Mouse (Mus musculus): ENCODE data around the gene Acvr1. TPM values are rescaled to one million over a fixed set of nuclear protein-coding genes. Genes with fewer than 3 reads are reported as not detected.

The Acvr1 gene
- polyA plus RNA-seq, 1 experiment from 2014 or later = 7.0 TPM

GRCm38 (mm10) chr2:58425436-58426004, 141.4 kb downstream of the Acvr1 start:
- no peak for ATAC-seq (ENCODE audit: insufficient read depth, low FRiP score, low read depth)
- Histone ChIP-seq H3K27me3 (replicated peaks) (no peaks in the 10 kb centered on the region), H3K9me3 (no peaks in the 10 kb centered on the region), H3K4me3 (replicated peaks) (no peak overlapping the region), H3K27ac (no peak overlapping the region), H3K36me3 (no peaks in the 10 kb centered on the region), H3K4me2 (no peak overlapping the region), H3K4me1 (no peaks in the 10 kb centered on the region), H3K9ac (no peak overlapping the region)
- WGBS = 89% methylated on average over 13 of the region's 13 CpGs

GRCm38 (mm10) chr2:58423319-58423718, 143.6 kb downstream of the Acvr1 start:
- no peak for ATAC-seq (ENCODE audit: insufficient read depth, low FRiP score, low read depth)
- no peaks in the 10 kb centered on the region for H3K27me3 ChIP-seq (replicated peaks)
- no peak overlapping the region for H3K4me3 ChIP-seq (replicated peaks)
- no peak overlapping the region for H3K9ac ChIP-seq
- no peaks in the 10 kb centered on the region for H3K36me3 ChIP-seq
- 76% methylated on average over 5 of the region's 5 CpGs for WGBS
- H3K9me3 ChIP-seq = no peaks in the 10 kb centered on the region
- no peaks in the 10 kb centered on the region for H3K4me1 ChIP-seq
- no peak overlapping the region for H3K4me2 ChIP-seq
- H3K27ac ChIP-seq = no peak overlapping the region

GRCm38 (mm10) chr2:58419571-58419970, 147.4 kb downstream of the Acvr1 start:
- H3K27me3 ChIP-seq (replicated peaks) = no peaks in the 10 kb centered on the region
- no peak overlapping the region for H3K4me2 ChIP-seq
- H3K27ac ChIP-seq = no peak overlapping the region
- no peak overlapping the region for H3K4me3 ChIP-seq (replicated peaks)
- H3K9ac ChIP-seq = no peak overlapping the region
- H3K4me1 ChIP-seq = no peaks in the 10 kb centered on the region
- WGBS = 87% methylated on average over 8 of the region's 8 CpGs
- H3K9me3 ChIP-seq = no peaks in the 10 kb centered on the region
- no peak for ATAC-seq (ENCODE audit: insufficient read depth, low FRiP score, low read depth)
- H3K36me3 ChIP-seq = no peaks in the 10 kb centered on the region

- Histone ChIP-seq H3K27me3 (replicated peaks) (no peaks in the 10 kb centered on the region), H3K27ac (no peak overlapping the region), H3K4me3 (replicated peaks) (no peak overlapping the region), H3K4me1 (no peaks in the 10 kb centered on the region), H3K9me3 (no peaks in the 10 kb centered on the region), H3K9ac (no peak overlapping the region), H3K4me2 (no peak overlapping the region), H3K36me3 (no peaks in the 10 kb centered on the region)
- no peak for ATAC-seq (ENCODE audit: insufficient read depth, low FRiP score, low read depth)
- 91% methylated on average over 1 of the region's 1 CpGs for WGBS
Observed at GRCm38 (mm10) chr2:58418109-58418508, 148.8 kb downstream of the Acvr1 start.

- no peaks in the 10 kb centered on the region for H3K9me3 ChIP-seq
- no peak overlapping the region for H3K27ac ChIP-seq
- H3K4me3 ChIP-seq (replicated peaks) = no peak overlapping the region
- no peaks in the 10 kb centered on the region for H3K27me3 ChIP-seq (replicated peaks)
- no peaks in the 10 kb centered on the region for H3K4me1 ChIP-seq
- H3K9ac ChIP-seq = no peak overlapping the region
- H3K4me2 ChIP-seq = no peak overlapping the region
- ATAC-seq (ENCODE audit: insufficient read depth, low FRiP score, low read depth) = no peak
- H3K36me3 ChIP-seq = no peaks in the 10 kb centered on the region
- 75% methylated on average over 9 of the region's 9 CpGs for WGBS
Observed at GRCm38 (mm10) chr2:58417684-58418083, 149.3 kb downstream of the Acvr1 start.

GRCm38 (mm10) chr2:58415037-58415436, 151.9 kb downstream of the Acvr1 start:
- no peak overlapping the region for H3K4me3 ChIP-seq (replicated peaks)
- no peak overlapping the region for H3K27ac ChIP-seq
- no peaks in the 10 kb centered on the region for H3K36me3 ChIP-seq
- ATAC-seq (ENCODE audit: insufficient read depth, low FRiP score, low read depth) = no peak
- H3K27me3 ChIP-seq (replicated peaks) = no peaks in the 10 kb centered on the region
- no peak overlapping the region for H3K4me2 ChIP-seq
- no peak overlapping the region for H3K9ac ChIP-seq
- H3K9me3 ChIP-seq = no peaks in the 10 kb centered on the region
- no peaks in the 10 kb centered on the region for H3K4me1 ChIP-seq

GRCm38 (mm10) chr2:58408926-58409634, 157.9 kb downstream of the Acvr1 start:
- Histone ChIP-seq H3K4me2 (no peak overlapping the region), H3K36me3 (no peaks in the 10 kb centered on the region), H3K27me3 (replicated peaks) (no peaks in the 10 kb centered on the region), H3K4me3 (replicated peaks) (no peak overlapping the region), H3K4me1 (no peaks in the 10 kb centered on the region), H3K9me3 (no peaks in the 10 kb centered on the region), H3K9ac (no peak overlapping the region), H3K27ac (no peak overlapping the region)
- WGBS = 66% methylated on average over 5 of the region's 5 CpGs
- ATAC-seq (ENCODE audit: insufficient read depth, low FRiP score, low read depth) = no peak

GRCm38 (mm10) chr2:58403481-58403880, 163.5 kb downstream of the Acvr1 start:
- no peaks in the 10 kb centered on the region for H3K36me3 ChIP-seq
- no peaks in the 10 kb centered on the region for H3K9me3 ChIP-seq
- no peaks in the 10 kb centered on the region for H3K27me3 ChIP-seq (replicated peaks)
- H3K4me2 ChIP-seq = no peak overlapping the region
- H3K4me1 ChIP-seq = no peaks in the 10 kb centered on the region
- no peak overlapping the region for H3K4me3 ChIP-seq (replicated peaks)
- no peak overlapping the region for H3K9ac ChIP-seq
- WGBS = 85% methylated on average over 2 of the region's 2 CpGs
- H3K27ac ChIP-seq = no peak overlapping the region
- no peak for ATAC-seq (ENCODE audit: insufficient read depth, low FRiP score, low read depth)

- Histone ChIP-seq H3K4me3 (replicated peaks) (no peak overlapping the region), H3K27ac (no peak overlapping the region), H3K9me3 (no peaks in the 10 kb centered on the region), H3K4me2 (no peak overlapping the region), H3K36me3 (no peaks in the 10 kb centered on the region), H3K9ac (no peak overlapping the region), H3K4me1 (no peaks in the 10 kb centered on the region), H3K27me3 (replicated peaks) (no peaks in the 10 kb centered on the region)
- no peak for ATAC-seq (ENCODE audit: insufficient read depth, low FRiP score, low read depth)
- 68% methylated on average over 7 of the region's 7 CpGs for WGBS
Observed at GRCm38 (mm10) chr2:58388601-58389000, 178.4 kb downstream of the Acvr1 start.

- WGBS = 58% methylated on average over 5 of the region's 5 CpGs
- ATAC-seq (ENCODE audit: insufficient read depth, low FRiP score, low read depth) = no peak
- H3K9me3 ChIP-seq = no peaks in the 10 kb centered on the region
Observed at GRCm38 (mm10) chr2:58380020-58380419, 186.9 kb downstream of the Acvr1 start.

GRCm38 (mm10) chr2:58379475-58379874, 187.5 kb downstream of the Acvr1 start:
- H3K36me3 ChIP-seq = no peaks in the 10 kb centered on the region
- 54% methylated on average over 1 of the region's 1 CpGs for WGBS

More at GRCm38 (mm10) chr2:58380020-58380419, 186.9 kb downstream of the Acvr1 start:
- Histone ChIP-seq H3K27ac (no peak overlapping the region), H3K4me1 (no peaks in the 10 kb centered on the region), H3K36me3 (no peaks in the 10 kb centered on the region), H3K4me3 (replicated peaks) (no peak overlapping the region), H3K9ac (no peak overlapping the region), H3K27me3 (replicated peaks) (no peaks in the 10 kb centered on the region), H3K4me2 (no peak overlapping the region)

GRCm38 (mm10) chr2:58377417-58378130, 189.4 kb downstream of the Acvr1 start:
- Histone ChIP-seq H3K4me1 (no peaks in the 10 kb centered on the region), H3K27ac (no peak overlapping the region), H3K9me3 (no peaks in the 10 kb centered on the region), H3K4me2 (no peak overlapping the region), H3K9ac (no peak overlapping the region), H3K27me3 (replicated peaks) (no peaks in the 10 kb centered on the region), H3K36me3 (no peaks in the 10 kb centered on the region), H3K4me3 (replicated peaks) (no peak overlapping the region)
- ATAC-seq (ENCODE audit: insufficient read depth, low FRiP score, low read depth) = no peak
- WGBS = 66% methylated on average over 9 of the region's 9 CpGs

More at GRCm38 (mm10) chr2:58379475-58379874, 187.5 kb downstream of the Acvr1 start:
- no peak for ATAC-seq (ENCODE audit: insufficient read depth, low FRiP score, low read depth)
- no peak overlapping the region for H3K9ac ChIP-seq
- no peaks in the 10 kb centered on the region for H3K9me3 ChIP-seq
- no peaks in the 10 kb centered on the region for H3K27me3 ChIP-seq (replicated peaks)
- H3K4me2 ChIP-seq = no peak overlapping the region
- H3K4me3 ChIP-seq (replicated peaks) = no peak overlapping the region
- H3K4me1 ChIP-seq = no peaks in the 10 kb centered on the region
- H3K27ac ChIP-seq = no peak overlapping the region
